Mouse (Mus musculus): ENCODE data around the gene Fbxw11. TPM values are rescaled to one million over a fixed set of nuclear protein-coding genes. Genes with fewer than 3 reads are reported as not detected.
A peak's percentile ranks its signal among the peaks of the same experiment; 100 is the strongest.

Gene Fbxw11
- 44.5 TPM for polyA plus RNA-seq (2012; fragmentation: generic; extraction: Trizol)

DNA sequence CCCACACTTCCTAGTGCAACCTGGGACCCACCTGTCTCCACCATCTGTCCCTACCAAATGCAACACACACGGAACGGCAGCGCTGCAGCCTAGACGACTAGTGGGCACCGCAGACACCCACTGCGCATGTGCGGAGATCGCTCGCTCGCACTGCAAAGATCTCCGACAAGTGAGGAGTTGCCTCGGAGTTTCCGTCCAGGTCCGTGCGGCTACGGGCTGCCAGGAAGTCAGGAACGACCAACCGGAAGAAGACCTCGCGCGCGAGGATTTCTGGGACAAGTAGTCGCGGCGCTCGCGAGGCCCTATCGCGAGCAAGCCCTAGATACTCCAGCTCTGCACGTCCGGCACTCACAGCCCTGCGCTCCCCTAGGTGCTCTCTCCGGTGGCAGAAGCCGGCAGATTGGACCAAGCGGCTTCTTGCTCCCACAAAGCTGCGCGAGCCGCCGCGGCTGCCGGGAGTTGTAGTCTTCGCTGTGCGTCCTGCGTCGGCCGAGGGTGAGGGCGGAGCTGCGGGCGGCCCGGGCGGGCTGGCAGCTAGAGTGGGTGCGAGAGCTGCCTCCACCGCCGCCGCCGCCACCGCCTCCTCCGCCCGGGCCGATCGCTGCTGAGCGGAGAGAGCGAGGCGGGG is at the start of gene Fbxw11:
TSS of gene Fbxw11 (plus strand) at position 476 of the 628 bp plus-strand sequence.
- H3K4me3 ChIP-seq = peak within 1 kb of the TSS; percentile 86
- TF ChIP-seq POLR2A (IDR thresholded peaks at IDR 0.05; ENCODE audit: insufficient read length, low read depth) (peak; percentile 97), MYOG (IDR thresholded peaks at IDR 0.05; ENCODE audit: control insufficient read depth in 1 of 3, insufficient read depth in 1 of 3, insufficient read length in 2 of 3, low read depth in 2 of 3) (peak in 1 of 3 experiments; percentile 45), REST (IDR thresholded peaks at IDR 0.05; ENCODE audit: insufficient read depth, insufficient read length) (peak; percentile 5), MYOD1 (IDR thresholded peaks at IDR 0.05; ENCODE audit: control insufficient read depth in 1 of 3, insufficient read length in 2 of 3, low read depth in 2 of 3) (peak in 1 of 3 experiments; percentile 47), SRF (IDR thresholded peaks at IDR 0.05; ENCODE audit: control insufficient read depth, insufficient read length, low read depth) (no peak), TCF12 (IDR thresholded peaks at IDR 0.05; ENCODE audit: insufficient read depth, poor library complexity, severe bottlenecking) (no peak), E2F4 (IDR thresholded peaks at IDR 0.05; ENCODE audit: insufficient read depth) (no peak), USF1 (IDR thresholded peaks at IDR 0.05; ENCODE audit: low read depth) (no peak), POLR2AphosphoS2 (IDR thresholded peaks at IDR 0.05; ENCODE audit: insufficient read length, low read depth) (peak; percentile 97), CEBPB (IDR thresholded peaks at IDR 0.05; ENCODE audit: insufficient read depth, poor library complexity, severe bottlenecking) (no peak)

GRCm38 (mm10) chr11:32593081-32593480 is 49.4 kb upstream of the Fbxw11 start:
- TF ChIP-seq USF1 (IDR thresholded peaks at IDR 0.05; ENCODE audit: low read depth) (no peak), SRF (IDR thresholded peaks at IDR 0.05; ENCODE audit: control insufficient read depth, insufficient read length, low read depth) (no peak), POLR2A (IDR thresholded peaks at IDR 0.05; ENCODE audit: insufficient read length, low read depth) (no peak)

More for the DNA sequence above, at the start of gene Fbxw11:
- no peaks in the 10 kb centered on the region for H3K36me3 ChIP-seq (ENCODE audit: control insufficient read depth, insufficient read depth)
- H3K4me2 ChIP-seq (ENCODE audit: low read depth) = peak within 1 kb of the TSS; percentile 87
- H3ac ChIP-seq (ENCODE audit: control insufficient read depth, insufficient read length) = peak within 1 kb of the TSS; percentile 94
- H3K27me3 ChIP-seq (ENCODE audit: control insufficient read depth, insufficient read depth, insufficient read length) = no peaks in the 10 kb centered on the region
- H3K79me2 ChIP-seq (ENCODE audit: control insufficient read depth, insufficient read depth) = peaks cover 45% of the 10 kb centered on the region

DNA sequence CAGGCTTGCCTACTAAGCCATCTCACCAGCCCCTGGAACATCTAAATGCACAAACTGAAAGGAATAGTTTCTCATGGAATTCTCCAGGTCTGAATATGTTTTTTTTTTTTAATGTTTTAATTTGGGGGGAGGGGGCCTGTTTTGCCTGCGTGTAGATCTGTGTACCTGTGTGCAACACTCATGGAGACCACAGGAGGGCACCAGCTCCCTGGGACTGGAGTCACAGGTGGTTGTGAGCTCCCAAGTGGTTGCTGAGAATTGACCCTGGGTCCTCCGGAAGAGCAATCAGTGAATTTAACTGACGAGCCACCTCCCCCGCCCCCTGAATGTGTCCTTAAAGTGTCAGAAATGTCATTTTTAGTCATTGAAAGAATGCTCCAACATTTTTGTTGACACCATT is 48.4 kb upstream of the Fbxw11 start:
- H3K36me3 ChIP-seq (ENCODE audit: control insufficient read depth, insufficient read depth) = peaks cover 12% of the 10 kb centered on the region
- H3K4me2 ChIP-seq (ENCODE audit: low read depth) = no peak overlapping the region
- H3K4me3 ChIP-seq = no peak overlapping the region
- H3ac ChIP-seq (ENCODE audit: control insufficient read depth, insufficient read length) = no peak overlapping the region
- no peaks in the 10 kb centered on the region for H3K79me2 ChIP-seq (ENCODE audit: control insufficient read depth, insufficient read depth)
- TF ChIP-seq MYOG (IDR thresholded peaks at IDR 0.05; ENCODE audit: control insufficient read depth in 1 of 3, insufficient read depth in 1 of 3, insufficient read length in 2 of 3, low read depth in 2 of 3) = no peak
- no peak for TF ChIP-seq POLR2A (IDR thresholded peaks at IDR 0.05; ENCODE audit: insufficient read length, low read depth)
- TF ChIP-seq CEBPB (IDR thresholded peaks at IDR 0.05; ENCODE audit: insufficient read depth, poor library complexity, severe bottlenecking) = no peak
- no peaks in the 10 kb centered on the region for H3K27me3 ChIP-seq (ENCODE audit: control insufficient read depth, insufficient read depth, insufficient read length)

More at GRCm38 (mm10) chr11:32593081-32593480, 49.4 kb upstream of the Fbxw11 start:
- no peak overlapping the region for H3K4me3 ChIP-seq
- no peaks in the 10 kb centered on the region for H3K27me3 ChIP-seq (ENCODE audit: control insufficient read depth, insufficient read depth, insufficient read length)
- H3K79me2 ChIP-seq (ENCODE audit: control insufficient read depth, insufficient read depth) = no peaks in the 10 kb centered on the region
- H3K4me2 ChIP-seq (ENCODE audit: low read depth) = no peak overlapping the region
- H3K36me3 ChIP-seq (ENCODE audit: control insufficient read depth, insufficient read depth) = peaks cover 12% of the 10 kb centered on the region
- no peak overlapping the region for H3ac ChIP-seq (ENCODE audit: control insufficient read depth, insufficient read length)

GRCm38 (mm10) chr11:32600371-32600770 is 42.2 kb upstream of the Fbxw11 start:
- Histone ChIP-seq H3K36me3 (ENCODE audit: control insufficient read depth, insufficient read depth) (peaks cover 5% of the 10 kb centered on the region), H3K79me2 (ENCODE audit: control insufficient read depth, insufficient read depth) (no peaks in the 10 kb centered on the region), H3K27me3 (ENCODE audit: control insufficient read depth, insufficient read depth, insufficient read length) (no peaks in the 10 kb centered on the region), H3K4me2 (ENCODE audit: low read depth) (no peak overlapping the region), H3K4me3 (no peak overlapping the region), H3ac (ENCODE audit: control insufficient read depth, insufficient read length) (no peak overlapping the region)
- TF ChIP-seq TCF12 (IDR thresholded peaks at IDR 0.05; ENCODE audit: insufficient read depth, poor library complexity, severe bottlenecking) (no peak), TCF3 (IDR thresholded peaks at IDR 0.05; ENCODE audit: insufficient read length, low read depth) (no peak), POLR2A (IDR thresholded peaks at IDR 0.05; ENCODE audit: insufficient read length, low read depth) (no peak), POLR2AphosphoS2 (IDR thresholded peaks at IDR 0.05; ENCODE audit: insufficient read length, low read depth) (no peak), MYOG (IDR thresholded peaks at IDR 0.05; ENCODE audit: control insufficient read depth in 1 of 3, insufficient read depth in 1 of 3, insufficient read length in 2 of 3, low read depth in 2 of 3) (no peak), MAX (IDR thresholded peaks at IDR 0.05; ENCODE audit: low read depth) (no peak), CEBPB (IDR thresholded peaks at IDR 0.05; ENCODE audit: insufficient read depth, poor library complexity, severe bottlenecking) (no peak), MYOD1 (IDR thresholded peaks at IDR 0.05; ENCODE audit: control insufficient read depth in 1 of 3, insufficient read length in 2 of 3, low read depth in 2 of 3) (no peak), SRF (IDR thresholded peaks at IDR 0.05; ENCODE audit: control insufficient read depth, insufficient read length, low read depth) (no peak)

DNA sequence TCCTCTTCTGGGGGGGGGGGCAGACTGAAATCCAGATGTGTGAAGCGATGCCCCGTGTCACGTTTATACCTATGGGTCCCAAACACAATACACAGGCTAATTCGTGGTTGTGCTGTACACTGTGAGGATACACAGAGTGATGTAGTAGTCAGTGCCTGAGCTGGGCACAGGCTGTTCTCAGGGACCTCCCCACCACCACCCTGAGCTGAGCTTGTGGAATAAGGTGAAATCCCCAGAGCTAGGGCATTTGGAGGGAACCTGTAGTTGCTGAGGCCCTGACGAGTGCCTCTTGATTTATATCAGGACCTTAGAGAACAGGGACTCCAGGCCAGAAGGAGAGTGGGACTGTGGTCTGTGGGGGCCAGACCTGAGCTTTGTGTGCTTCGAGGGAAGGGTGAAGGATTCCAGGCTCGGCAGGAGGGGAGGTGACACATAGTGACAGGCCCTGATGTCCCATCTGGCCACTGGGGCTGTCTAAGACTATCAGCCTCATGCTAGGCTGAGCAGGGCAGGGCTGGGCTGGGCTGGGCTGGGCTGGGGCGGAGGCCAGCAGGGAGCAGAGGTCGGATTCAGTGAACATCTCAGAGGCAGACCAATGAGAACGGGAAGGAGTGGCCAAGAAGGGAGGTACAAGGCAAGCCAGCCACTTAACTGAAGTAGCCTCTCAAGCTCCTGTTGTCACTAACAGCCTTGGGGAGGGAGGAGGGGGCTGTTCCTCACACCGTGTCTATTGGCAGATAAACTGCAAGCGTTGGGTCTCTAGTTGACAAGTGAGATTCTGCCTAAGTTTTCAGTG is 40.8 kb upstream of the Fbxw11 start:
- H3K4me2 ChIP-seq (ENCODE audit: low read depth) = no peak overlapping the region
- no peak overlapping the region for H3K4me3 ChIP-seq
- no peaks in the 10 kb centered on the region for H3K36me3 ChIP-seq (ENCODE audit: control insufficient read depth, insufficient read depth)
- no peak overlapping the region for H3ac ChIP-seq (ENCODE audit: control insufficient read depth, insufficient read length)
- TF ChIP-seq CEBPB (IDR thresholded peaks at IDR 0.05; ENCODE audit: insufficient read depth, poor library complexity, severe bottlenecking) (no peak), TCF12 (IDR thresholded peaks at IDR 0.05; ENCODE audit: insufficient read depth, poor library complexity, severe bottlenecking) (no peak), E2F4 (IDR thresholded peaks at IDR 0.05; ENCODE audit: insufficient read depth) (no peak), MYOD1 (IDR thresholded peaks at IDR 0.05; ENCODE audit: control insufficient read depth in 1 of 3, insufficient read length in 2 of 3, low read depth in 2 of 3) (no peak), SRF (IDR thresholded peaks at IDR 0.05; ENCODE audit: control insufficient read depth, insufficient read length, low read depth) (no peak), MYOG (IDR thresholded peaks at IDR 0.05; ENCODE audit: control insufficient read depth in 1 of 3, insufficient read depth in 1 of 3, insufficient read length in 2 of 3, low read depth in 2 of 3) (no peak), USF1 (IDR thresholded peaks at IDR 0.05; ENCODE audit: low read depth) (no peak), POLR2AphosphoS2 (IDR thresholded peaks at IDR 0.05; ENCODE audit: insufficient read length, low read depth) (no peak), MAX (IDR thresholded peaks at IDR 0.05; ENCODE audit: low read depth) (no peak), TCF3 (IDR thresholded peaks at IDR 0.05; ENCODE audit: insufficient read length, low read depth) (no peak), REST (IDR thresholded peaks at IDR 0.05; ENCODE audit: insufficient read depth, insufficient read length) (no peak), POLR2A (IDR thresholded peaks at IDR 0.05; ENCODE audit: insufficient read length, low read depth) (no peak)
- no peaks in the 10 kb centered on the region for H3K27me3 ChIP-seq (ENCODE audit: control insufficient read depth, insufficient read depth, insufficient read length)
- no peaks in the 10 kb centered on the region for H3K79me2 ChIP-seq (ENCODE audit: control insufficient read depth, insufficient read depth)
